Mouse (Mus musculus) cerebellum, adult 2 months (tissue): ENCODE data around the gene Trappc10.

ENCODE experiments used
- CTCF ChIP-seq: fragments of 200-500 bp; IDR thresholded peaks from 2 replicates; pipeline ENCODE4 v1.5.1; 2011; ENCODE audit warnings: low read depth, mild to moderate bottlenecking, control low read depth, low read length, moderate library complexity, borderline replicate concordance; ENCODE audit not compliant: insufficient read depth
- POLR2A ChIP-seq: fragments of 200-500 bp; IDR thresholded peaks from 2 replicates; pipeline ENCODE4 v1.6.1; 2011; ENCODE audit warnings: low read length, control low read depth, borderline replicate concordance; ENCODE audit not compliant: insufficient read depth

DNA sequence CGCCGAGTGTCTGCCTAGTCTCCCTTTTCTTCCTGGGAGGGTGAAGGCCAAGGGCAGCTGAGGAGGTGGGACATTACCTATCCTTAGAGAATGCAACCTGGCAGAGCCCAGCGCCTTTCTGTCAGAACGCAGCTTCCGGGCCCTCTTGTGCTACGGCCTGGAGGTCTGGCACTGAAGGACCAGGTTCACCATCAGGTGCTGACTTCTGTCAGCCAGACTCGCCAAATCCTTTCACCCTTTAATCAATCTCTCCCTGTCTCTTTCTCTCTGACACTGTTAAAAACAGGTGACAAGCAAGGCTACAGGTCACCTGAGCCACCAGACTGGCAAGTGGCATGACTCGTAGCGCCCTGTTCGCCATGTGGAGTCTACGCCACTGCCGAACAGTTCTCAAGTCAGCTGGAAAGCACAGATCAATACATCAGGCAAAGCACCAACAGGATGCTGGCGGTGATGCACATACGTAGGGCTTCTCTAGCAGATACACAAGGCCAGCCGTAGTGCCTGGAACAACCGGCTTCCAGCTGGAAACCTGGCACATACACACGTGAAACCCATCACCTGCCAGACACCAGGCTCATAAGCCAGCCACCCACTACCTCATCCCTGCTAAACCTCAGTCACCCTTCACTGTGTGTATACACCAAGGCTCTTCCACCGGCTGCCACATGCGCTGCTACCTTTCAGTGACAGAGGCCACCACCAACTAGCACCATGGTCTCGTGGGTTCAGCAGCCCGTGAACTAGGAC lies 79.0 kb downstream of the Trappc10 start:
- TF ChIP-seq CTCF (no peak), POLR2A (no peak)
